Mouse (Mus musculus): Measurements from ENCODE around the gene Map2k4. TPM values are rescaled to one million over a fixed set of nuclear protein-coding genes. Genes with fewer than 3 reads are reported as not detected.

The Map2k4 gene
- polyA plus RNA-seq, 1 experiment from 2014 or later = 100 TPM

DNA sequence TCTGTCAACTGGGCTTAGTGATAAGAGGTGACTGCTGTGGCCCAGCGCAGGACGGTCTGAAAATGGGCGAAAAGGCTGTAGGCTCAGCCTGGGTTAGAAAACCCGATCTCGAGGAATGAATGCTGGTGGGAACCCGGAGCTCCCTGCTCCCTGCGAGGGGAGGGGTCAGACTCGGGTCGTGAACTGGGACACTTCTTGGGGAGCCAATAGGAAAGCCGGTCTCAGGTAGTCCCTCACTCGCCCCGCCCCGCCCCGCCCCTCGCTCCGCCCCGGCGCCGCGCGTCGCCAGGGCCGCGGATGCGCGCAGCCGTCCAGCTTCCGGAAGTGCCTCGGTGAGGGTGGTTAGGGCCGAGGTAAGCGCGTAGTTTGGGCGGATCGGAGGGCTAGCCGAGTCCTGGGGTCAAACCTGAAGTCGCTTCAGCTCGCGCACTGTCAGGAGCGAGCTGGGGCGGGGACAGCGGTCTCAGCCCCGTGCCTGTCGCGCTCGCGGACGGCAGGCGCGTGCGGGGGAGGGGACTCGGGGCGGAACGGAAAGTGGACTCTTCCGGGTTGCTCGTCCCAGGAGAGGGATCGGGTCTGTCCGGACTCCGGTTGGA, 18.9 kb upstream of the Map2k4 start, which contains the start of gene Zkscan6:
Zkscan6 (plus strand) TSS at position 267 of the 596 bp plus-strand sequence.
- ATAC-seq (ENCODE audit: low FRiP score, low TSS enrichment) (peak; percentile 98), DNase-seq (peak; percentile 93)
- peak within 1 kb of the TSS; percentile 76 for H3K9ac ChIP-seq (replicated peaks; ENCODE audit: low read length)
- H3K27me3 ChIP-seq (ENCODE audit: control insufficient read depth, insufficient read depth, low read length) = no peaks in the 10 kb centered on the region
- WGBS = under 1% methylated on average over 55 of the region's 58 CpGs
- peak within 1 kb of the TSS; percentile 90 for H3K4me2 ChIP-seq (ENCODE audit: low read length)
- H3K27ac ChIP-seq (replicated peaks; ENCODE audit: low read depth, low read length) = peak within 1 kb of the TSS; percentile 81
- no peaks in the 10 kb centered on the region for H3K36me3 ChIP-seq (ENCODE audit: control insufficient read depth, insufficient read depth, low read length)
- no peaks in the 10 kb centered on the region for H3K9me3 ChIP-seq (ENCODE audit: control insufficient read depth, low read length)
- H3K4me3 ChIP-seq (replicated peaks; ENCODE audit: low read depth, low read length) = peak within 1 kb of the TSS; percentile 77
- H3K4me1 ChIP-seq (ENCODE audit: control insufficient read depth, insufficient read depth, low read length) = peaks cover 11% of the 10 kb centered on the region

DNA sequence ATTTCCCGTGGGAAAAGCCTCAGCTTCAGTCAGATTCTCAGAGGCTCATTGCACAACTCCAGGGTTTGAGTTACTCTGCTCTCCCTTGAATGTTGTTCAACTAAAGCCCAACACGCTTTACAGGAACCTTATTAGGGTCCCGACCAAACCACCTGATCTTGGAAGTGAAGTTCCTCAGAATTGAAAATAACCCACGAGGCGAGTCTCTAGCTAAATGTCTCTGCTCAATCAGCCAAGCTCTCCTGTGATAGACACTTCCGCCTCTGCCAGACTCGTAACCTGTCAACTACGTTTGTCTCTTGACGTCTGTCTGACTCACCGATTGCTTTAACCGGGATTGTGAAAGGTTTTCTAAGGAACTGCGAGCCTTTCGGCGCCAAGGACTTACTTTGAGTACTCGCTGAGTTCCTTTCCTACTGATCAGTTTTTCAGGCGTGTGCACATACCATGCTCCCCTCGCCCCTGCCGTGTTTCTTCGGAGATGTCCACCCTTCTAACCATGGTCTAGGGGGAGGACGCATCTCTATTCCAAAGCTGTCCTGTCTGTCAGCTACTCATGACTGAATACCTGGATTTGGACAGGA, 18.3 kb upstream of the Map2k4 start:
- DNase-seq (peak; percentile 51), ATAC-seq (ENCODE audit: low FRiP score, low TSS enrichment) (no peak; the same call in 1 of the 2 replicates)
- no peaks in the 10 kb centered on the region for H3K9me3 ChIP-seq (ENCODE audit: control insufficient read depth, low read length)
- peaks cover 10% of the 10 kb centered on the region; the same call in 1 of the 2 replicates for H3K4me1 ChIP-seq (ENCODE audit: control insufficient read depth, insufficient read depth, low read length)
- H3K4me2 ChIP-seq (ENCODE audit: low read length) = peak overlapping the region; percentile 90
- H3K27ac ChIP-seq (replicated peaks; ENCODE audit: low read depth, low read length) = peak overlapping the region; percentile 81
- H3K4me3 ChIP-seq (replicated peaks; ENCODE audit: low read depth, low read length) = peak overlapping the region; percentile 77
- no peaks in the 10 kb centered on the region for H3K36me3 ChIP-seq (ENCODE audit: control insufficient read depth, insufficient read depth, low read length)
- 2% methylated on average over 20 of the region's 20 CpGs for WGBS
- peak overlapping the region; percentile 76 for H3K9ac ChIP-seq (replicated peaks; ENCODE audit: low read length)
- no peaks in the 10 kb centered on the region for H3K27me3 ChIP-seq (ENCODE audit: control insufficient read depth, insufficient read depth, low read length)

DNA sequence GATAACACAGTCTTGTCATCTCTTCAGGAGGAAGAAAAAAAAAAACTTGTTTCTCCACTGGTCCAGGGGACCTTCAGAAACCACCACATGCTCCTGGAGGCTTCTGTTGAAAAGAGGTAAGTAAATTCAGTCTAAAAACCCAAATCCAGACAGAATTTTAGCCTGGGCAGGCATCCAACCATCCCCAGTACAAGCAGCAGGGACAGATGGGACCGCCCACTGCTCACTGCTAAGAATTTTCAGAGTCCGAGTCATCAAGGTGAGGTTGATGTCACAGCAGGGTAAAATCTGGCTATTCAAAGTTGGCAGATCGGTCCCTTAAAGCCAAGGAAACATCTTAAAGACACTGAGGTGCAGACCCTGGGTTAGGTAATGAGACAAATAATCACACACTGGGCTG, 13.8 kb upstream of the Map2k4 start:
- Histone ChIP-seq H3K36me3 (ENCODE audit: control insufficient read depth, insufficient read depth, low read length) (no peaks in the 10 kb centered on the region), H3K27me3 (ENCODE audit: control insufficient read depth, insufficient read depth, low read length) (no peaks in the 10 kb centered on the region), H3K4me1 (ENCODE audit: control insufficient read depth, insufficient read depth, low read length) (no peaks in the 10 kb centered on the region), H3K27ac (replicated peaks; ENCODE audit: low read depth, low read length) (no peak overlapping the region), H3K9me3 (ENCODE audit: control insufficient read depth, low read length) (no peaks in the 10 kb centered on the region), H3K4me2 (ENCODE audit: low read length) (no peak overlapping the region), H3K9ac (replicated peaks; ENCODE audit: low read length) (no peak overlapping the region), H3K4me3 (replicated peaks; ENCODE audit: low read depth, low read length) (no peak overlapping the region)
- DNase-seq (no peak), ATAC-seq (ENCODE audit: low FRiP score, low TSS enrichment) (no peak)
- 70% methylated on average over 3 of the region's 3 CpGs for WGBS

DNA sequence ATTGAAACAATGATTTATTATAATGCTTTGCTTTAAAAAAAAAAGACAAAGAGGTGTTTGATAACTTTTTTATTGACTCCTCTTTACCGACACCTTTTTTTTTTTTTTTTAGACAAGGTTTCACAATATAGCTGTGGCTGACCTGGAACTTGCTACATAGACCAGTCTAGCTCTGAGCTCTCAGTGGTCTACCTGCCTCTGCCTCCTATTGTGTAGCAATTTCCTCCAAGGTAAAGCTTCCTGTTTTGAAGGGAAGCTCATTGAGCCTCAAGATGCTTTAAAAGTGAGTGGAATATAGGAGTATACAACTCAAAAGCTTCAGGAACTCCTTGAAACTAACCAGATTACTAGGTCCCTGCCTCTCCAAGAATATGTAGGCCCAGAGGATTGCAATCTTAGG, 7.8 kb upstream of the Map2k4 start:
- Histone ChIP-seq H3K9ac (replicated peaks; ENCODE audit: low read length) (no peak overlapping the region), H3K4me2 (ENCODE audit: low read length) (no peak overlapping the region), H3K4me1 (ENCODE audit: control insufficient read depth, insufficient read depth, low read length) (no peaks in the 10 kb centered on the region), H3K4me3 (replicated peaks; ENCODE audit: low read depth, low read length) (no peak overlapping the region), H3K27me3 (ENCODE audit: control insufficient read depth, insufficient read depth, low read length) (no peaks in the 10 kb centered on the region), H3K9me3 (ENCODE audit: control insufficient read depth, low read length) (no peaks in the 10 kb centered on the region), H3K27ac (replicated peaks; ENCODE audit: low read depth, low read length) (no peak overlapping the region), H3K36me3 (ENCODE audit: control insufficient read depth, insufficient read depth, low read length) (no peaks in the 10 kb centered on the region)
- ATAC-seq (ENCODE audit: low FRiP score, low TSS enrichment) = no peak
- WGBS = 89% methylated on average over 1 of the region's 1 CpGs
- DNase-seq = no peak

DNA sequence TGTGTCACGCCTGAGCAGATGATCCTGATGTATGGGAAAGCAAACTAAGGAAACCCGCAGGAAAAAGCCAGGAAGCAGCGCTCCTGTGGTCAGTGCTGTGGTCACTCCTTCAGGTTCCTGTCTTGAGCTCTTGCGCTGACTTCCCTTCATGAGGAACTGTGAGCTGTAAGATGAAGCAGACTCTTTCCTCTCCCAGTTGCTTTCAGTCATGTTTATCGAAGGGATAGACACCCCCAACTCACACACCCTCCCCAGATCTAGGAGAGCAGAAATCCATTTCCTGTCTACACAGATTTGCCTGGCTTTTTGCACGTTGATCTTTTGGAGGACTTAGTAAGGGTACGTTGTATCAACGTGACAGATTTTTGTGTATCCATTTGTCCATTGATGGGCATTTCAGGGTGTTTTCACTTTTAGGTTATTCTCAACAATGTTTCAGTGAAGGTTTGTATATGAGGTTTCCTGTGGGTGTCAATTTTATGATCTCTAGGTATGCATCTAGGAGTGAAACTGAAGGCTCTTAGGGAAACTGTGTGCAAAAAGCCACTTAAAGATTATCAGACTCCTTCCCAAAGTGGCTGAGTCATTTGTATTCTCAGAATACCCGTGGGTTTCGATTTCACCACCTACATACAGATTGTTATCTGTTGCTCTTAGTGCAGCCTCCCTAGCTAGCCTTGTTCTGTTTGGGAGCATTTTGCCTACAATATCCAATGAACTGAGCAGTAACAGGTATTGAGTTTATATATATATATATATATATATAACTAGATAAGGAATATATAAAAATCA, 6.5 kb upstream of the Map2k4 start:
- Histone ChIP-seq H3K27me3 (ENCODE audit: control insufficient read depth, insufficient read depth, low read length) (no peaks in the 10 kb centered on the region), H3K9me3 (ENCODE audit: control insufficient read depth, low read length) (no peaks in the 10 kb centered on the region), H3K4me3 (replicated peaks; ENCODE audit: low read depth, low read length) (no peak overlapping the region), H3K4me2 (ENCODE audit: low read length) (no peak overlapping the region), H3K9ac (replicated peaks; ENCODE audit: low read length) (no peak overlapping the region), H3K36me3 (ENCODE audit: control insufficient read depth, insufficient read depth, low read length) (no peaks in the 10 kb centered on the region), H3K4me1 (ENCODE audit: control insufficient read depth, insufficient read depth, low read length) (no peaks in the 10 kb centered on the region), H3K27ac (replicated peaks; ENCODE audit: low read depth, low read length) (no peak overlapping the region)
- ATAC-seq (ENCODE audit: low FRiP score, low TSS enrichment) (no peak), DNase-seq (no peak)
- 85% methylated on average over 10 of the region's 10 CpGs for WGBS

DNA sequence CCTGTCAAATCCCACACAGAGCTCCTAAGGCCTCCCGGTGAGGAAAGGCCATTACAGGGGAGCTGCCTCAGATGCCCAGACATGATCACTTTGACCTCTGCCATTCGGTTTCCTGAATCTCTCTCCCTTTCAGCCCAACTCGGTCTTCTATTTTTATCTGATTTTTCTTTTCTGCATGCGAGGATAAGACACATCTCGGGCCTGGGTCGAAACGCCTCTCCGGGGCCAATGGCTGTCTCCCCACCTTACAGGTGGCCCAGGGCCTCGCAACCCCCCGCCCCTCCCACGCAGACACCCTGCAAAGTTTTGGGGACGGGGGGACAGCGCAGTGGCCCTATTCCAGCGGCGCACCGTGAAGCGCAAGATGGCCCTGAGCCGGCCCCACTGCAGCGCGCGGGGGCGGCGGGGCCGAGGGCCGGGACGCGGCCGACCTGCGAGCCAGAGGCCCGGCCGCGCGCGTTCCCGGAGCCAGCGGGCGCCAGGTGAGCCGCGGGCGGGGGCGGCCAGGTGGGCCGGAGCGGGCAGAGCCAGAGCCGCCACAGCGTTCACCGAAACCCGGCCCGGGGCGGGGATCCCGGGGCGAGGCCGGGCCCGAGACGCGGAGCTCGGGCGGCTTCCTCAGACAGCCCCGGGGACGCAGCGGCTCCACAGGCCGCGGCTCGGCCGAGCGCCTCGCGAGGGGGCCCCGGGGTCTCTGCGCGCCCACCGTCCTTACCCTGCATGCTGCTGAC, 511 bp downstream of the Map2k4 start:
- peak; percentile 51 for DNase-seq
- H3K4me1 ChIP-seq (ENCODE audit: control insufficient read depth, insufficient read depth, low read length) = peaks cover 14% of the 10 kb centered on the region
- H3K9ac ChIP-seq (replicated peaks; ENCODE audit: low read length) = peak overlapping the region; percentile 98
- WGBS = under 1% methylated on average over 53 of the region's 71 CpGs
- H3K27me3 ChIP-seq (ENCODE audit: control insufficient read depth, insufficient read depth, low read length) = no peaks in the 10 kb centered on the region
- H3K4me2 ChIP-seq (ENCODE audit: low read length) = peak overlapping the region; percentile 77
- peak overlapping the region; percentile 95 for H3K27ac ChIP-seq (replicated peaks; ENCODE audit: low read depth, low read length)
- no peaks in the 10 kb centered on the region for H3K9me3 ChIP-seq (ENCODE audit: control insufficient read depth, low read length)
- peak overlapping the region; percentile 95 for H3K4me3 ChIP-seq (replicated peaks; ENCODE audit: low read depth, low read length)
- peak; percentile 86 for ATAC-seq (ENCODE audit: low FRiP score, low TSS enrichment)
- no peaks in the 10 kb centered on the region for H3K36me3 ChIP-seq (ENCODE audit: control insufficient read depth, insufficient read depth, low read length)

DNA sequence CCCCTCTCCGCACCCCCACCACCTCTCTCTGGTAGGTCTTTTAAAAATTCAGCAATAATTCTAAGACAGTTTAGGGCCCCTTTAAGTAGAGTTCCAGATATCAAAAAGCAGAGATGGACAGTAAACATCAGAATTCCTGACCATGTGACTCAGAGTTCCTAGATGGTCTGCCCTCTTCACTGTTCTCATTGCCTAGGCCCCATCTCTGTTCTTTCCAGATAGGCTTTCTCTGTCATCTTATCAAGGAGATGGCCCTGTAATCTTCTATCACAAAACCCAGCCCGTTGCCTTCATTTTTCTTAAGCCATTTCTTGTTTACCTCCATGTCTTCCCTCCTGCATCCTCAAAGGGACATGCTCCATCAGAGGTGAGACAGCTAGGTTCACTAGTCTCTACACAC, 1.9 kb downstream of the Map2k4 start:
- Histone ChIP-seq H3K9ac (replicated peaks; ENCODE audit: low read length) (no peak overlapping the region), H3K27ac (replicated peaks; ENCODE audit: low read depth, low read length) (no peak overlapping the region), H3K9me3 (ENCODE audit: control insufficient read depth, low read length) (no peaks in the 10 kb centered on the region), H3K36me3 (ENCODE audit: control insufficient read depth, insufficient read depth, low read length) (no peaks in the 10 kb centered on the region), H3K4me1 (ENCODE audit: control insufficient read depth, insufficient read depth, low read length) (peaks cover 14% of the 10 kb centered on the region), H3K4me2 (ENCODE audit: low read length) (peak overlapping the region; percentile 77), H3K4me3 (replicated peaks; ENCODE audit: low read depth, low read length) (peak overlapping the region; percentile 95; the same call in 1 of the 2 replicates), H3K27me3 (ENCODE audit: control insufficient read depth, insufficient read depth, low read length) (no peaks in the 10 kb centered on the region)
- WGBS = 92% methylated on average over 2 of the region's 2 CpGs
- DNase-seq (no peak), ATAC-seq (ENCODE audit: low FRiP score, low TSS enrichment) (no peak)

DNA sequence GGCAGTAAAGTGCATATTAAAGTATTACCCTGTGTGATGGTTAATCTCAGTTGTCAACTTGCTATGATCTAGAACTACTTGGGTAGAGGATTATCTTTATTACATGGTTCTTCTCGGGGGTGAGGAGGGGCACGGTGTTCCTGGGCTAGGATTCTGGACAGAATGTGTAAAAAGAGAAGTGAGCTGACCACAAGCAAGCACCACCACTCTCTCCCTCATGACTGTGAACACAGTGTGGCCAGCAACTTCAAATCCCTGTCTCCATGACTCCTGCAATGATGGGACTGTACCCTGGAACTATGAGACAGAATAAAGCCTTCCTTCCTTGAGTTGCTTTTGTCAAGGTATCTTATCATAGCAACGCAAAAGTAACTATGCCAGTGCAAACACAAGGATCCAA, 6.5 kb downstream of the Map2k4 start:
- ATAC-seq (ENCODE audit: low FRiP score, low TSS enrichment) (no peak), DNase-seq (no peak)
- H3K36me3 ChIP-seq (ENCODE audit: control insufficient read depth, insufficient read depth, low read length) = peaks cover 8% of the 10 kb centered on the region; the same call in 1 of the 2 replicates
- H3K4me3 ChIP-seq (replicated peaks; ENCODE audit: low read depth, low read length) = no peak overlapping the region
- H3K27me3 ChIP-seq (ENCODE audit: control insufficient read depth, insufficient read depth, low read length) = no peaks in the 10 kb centered on the region
- H3K4me2 ChIP-seq (ENCODE audit: low read length) = no peak overlapping the region
- no peak overlapping the region for H3K27ac ChIP-seq (replicated peaks; ENCODE audit: low read depth, low read length)
- peaks cover 8% of the 10 kb centered on the region for H3K4me1 ChIP-seq (ENCODE audit: control insufficient read depth, insufficient read depth, low read length)
- WGBS = 89% methylated on average over 3 of the region's 3 CpGs
- no peaks in the 10 kb centered on the region for H3K9me3 ChIP-seq (ENCODE audit: control insufficient read depth, low read length)
- no peak overlapping the region for H3K9ac ChIP-seq (replicated peaks; ENCODE audit: low read length)
